Mouse (Mus musculus) C2C12 (cell line): Measurements from ENCODE around the gene Phf6.

Source experiments
- CEBPB ChIP-seq: IDR thresholded peaks from one replicate; pipeline ENCODE4 v1.6.1; 2011; ENCODE audit warnings: low read depth, mild to moderate bottlenecking, control low read depth, moderate library complexity
- CTCF ChIP-seq: IDR thresholded peaks from one replicate; pipeline ENCODE4 v1.5.1; 2011; ENCODE audit not compliant: control insufficient read depth, insufficient read depth, insufficient read length
- FOSL1 ChIP-seq: IDR thresholded peaks from one replicate; pipeline ENCODE4 v1.8.0; 2011; ENCODE audit warnings: mild to moderate bottlenecking, low read length; ENCODE audit not compliant: poor library complexity, insufficient read depth, severe bottlenecking
- MAX ChIP-seq: IDR thresholded peaks from one replicate; pipeline ENCODE4 v1.6.1; 2011; ENCODE audit warnings: mild to moderate bottlenecking, control low read depth
- MYOD1 ChIP-seq: IDR thresholded peaks from one replicate; pipeline ENCODE4 v1.6.1; 2011; ENCODE audit warnings: low read depth; ENCODE audit not compliant: control insufficient read depth, insufficient read length
- MYOG ChIP-seq: IDR thresholded peaks from one replicate; pipeline ENCODE4 v1.6.1; 2011; ENCODE audit not compliant: control insufficient read depth, insufficient read length; ENCODE audit errors: extremely low read depth
- USF1 ChIP-seq: IDR thresholded peaks from one replicate; pipeline ENCODE4 v1.6.1; 2011; ENCODE audit warnings: low read depth, mild to moderate bottlenecking, control low read depth, moderate library complexity

DNA sequence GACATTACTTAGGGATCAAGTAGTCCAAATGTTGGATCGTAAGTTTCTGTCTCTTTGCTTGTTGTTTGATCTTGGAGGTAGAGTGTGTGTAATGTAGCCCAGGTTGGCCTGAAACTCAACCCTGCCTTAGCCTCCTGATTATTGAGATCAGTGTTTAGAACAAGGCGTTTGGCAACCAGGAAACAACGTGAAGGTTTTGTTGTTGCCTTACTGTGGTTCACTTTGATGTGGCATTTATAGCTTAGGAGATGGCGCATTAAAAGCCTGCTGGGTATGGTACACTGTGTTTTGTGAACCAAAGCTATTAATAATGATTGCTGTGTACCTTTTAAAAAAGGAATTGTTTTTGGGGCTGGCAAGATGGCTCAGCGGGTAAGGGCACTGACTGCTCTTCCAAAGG is 18.1 kb downstream of the Phf6 start:
- TF ChIP-seq USF1 (no peak), CTCF (no peak), MAX (no peak), MYOD1 (no peak), CEBPB (no peak), MYOG (no peak), FOSL1 (no peak)
